Mouse (Mus musculus): Measurements from ENCODE around the gene Dnajc11. TPM values are rescaled to one million over a fixed set of nuclear protein-coding genes. Genes with fewer than 3 reads are reported as not detected.

Dnajc11 gene
- polyA plus RNA-seq, 2 experiments, result 50.9 to 56.9 TPM

- H3K4me3 ChIP-seq (replicated peaks; ENCODE audit: low read length), result no peak overlapping the region
- H3K27ac ChIP-seq (replicated peaks; ENCODE audit: low read depth, low read length), result no peak overlapping the region
- ATAC-seq (ENCODE audit: low FRiP score, low read depth) (no peak), DNase-seq (ENCODE audit: low spot score) (no peak)
- H3K4me2 ChIP-seq (replicated peaks; ENCODE audit: low read depth, low read length, severe bottlenecking), result no peak overlapping the region
- no peaks in the 10 kb centered on the region for H3K9me3 ChIP-seq (ENCODE audit: control insufficient read depth, low read length)
- 92% methylated on average over 3 of the region's 3 CpGs for whole genome bisulfite sequencing
- no peaks in the 10 kb centered on the region for H3K4me1 ChIP-seq (ENCODE audit: control insufficient read depth, insufficient read depth, low read length)
- TF ChIP-seq POLR2A (IDR thresholded peaks at IDR 0.05; ENCODE audit: borderline replicate concordance, extremely low read depth, insufficient read depth, insufficient read length), result no peak
- no peak overlapping the region for H3K9ac ChIP-seq (ENCODE audit: low read depth, low read length, severe bottlenecking)
- no peaks in the 10 kb centered on the region for H3K27me3 ChIP-seq (ENCODE audit: control insufficient read depth, insufficient read depth, low read length)
- peaks cover 49% of the 10 kb centered on the region for H3K36me3 ChIP-seq (ENCODE audit: control insufficient read depth, insufficient read depth, low read length)
Observed at GRCm38 (mm10) chr4:151962817-151963216, 29.3 kb downstream of the Dnajc11 start.

- no peak for TF ChIP-seq POLR2A (IDR thresholded peaks at IDR 0.05; ENCODE audit: borderline replicate concordance, extremely low read depth, insufficient read depth, insufficient read length)
- Histone ChIP-seq H3K4me1 (ENCODE audit: control insufficient read depth, insufficient read depth, low read length) (no peaks in the 10 kb centered on the region), H3K27me3 (ENCODE audit: control insufficient read depth, insufficient read depth, low read length) (no peaks in the 10 kb centered on the region), H3K27ac (replicated peaks; ENCODE audit: low read depth, low read length) (no peak overlapping the region), H3K36me3 (ENCODE audit: control insufficient read depth, insufficient read depth, low read length) (peaks cover 41% of the 10 kb centered on the region), H3K4me3 (replicated peaks; ENCODE audit: low read length) (no peak overlapping the region), H3K9me3 (ENCODE audit: control insufficient read depth, low read length) (no peaks in the 10 kb centered on the region), H3K9ac (ENCODE audit: low read depth, low read length, severe bottlenecking) (no peak overlapping the region), H3K4me2 (replicated peaks; ENCODE audit: low read depth, low read length, severe bottlenecking) (no peak overlapping the region)
- DNase-seq (ENCODE audit: low spot score) (no peak), ATAC-seq (ENCODE audit: low FRiP score, low read depth) (no peak)
- 91% methylated on average over 26 of the region's 26 CpGs for WGBS
Observed at GRCm38 (mm10) chr4:151968204-151968921, 34.9 kb downstream of the Dnajc11 start.

GRCm38 (mm10) chr4:151972221-151972967, 38.9 kb downstream of the Dnajc11 start:
- no peak for TF ChIP-seq POLR2A (IDR thresholded peaks at IDR 0.05; ENCODE audit: borderline replicate concordance, extremely low read depth, insufficient read depth, insufficient read length)
- no peaks in the 10 kb centered on the region for H3K27me3 ChIP-seq (ENCODE audit: control insufficient read depth, insufficient read depth, low read length)
- peak; percentile 34 for DNase-seq (ENCODE audit: low spot score)
- H3K4me2 ChIP-seq (replicated peaks; ENCODE audit: low read depth, low read length, severe bottlenecking), result no peak overlapping the region
- H3K36me3 ChIP-seq (ENCODE audit: control insufficient read depth, insufficient read depth, low read length), result peaks cover 54% of the 10 kb centered on the region
- no peak overlapping the region for H3K27ac ChIP-seq (replicated peaks; ENCODE audit: low read depth, low read length)
- H3K4me1 ChIP-seq (ENCODE audit: control insufficient read depth, insufficient read depth, low read length), result no peaks in the 10 kb centered on the region
- WGBS, result 68% methylated on average over 10 of the region's 10 CpGs
- H3K9me3 ChIP-seq (ENCODE audit: control insufficient read depth, low read length), result no peaks in the 10 kb centered on the region
- ATAC-seq (ENCODE audit: low FRiP score, low read depth), result no peak
- no peak overlapping the region for H3K9ac ChIP-seq (ENCODE audit: low read depth, low read length, severe bottlenecking)
- no peak overlapping the region for H3K4me3 ChIP-seq (replicated peaks; ENCODE audit: low read length)

GRCm38 (mm10) chr4:151975441-151975840, 42.0 kb downstream of the Dnajc11 start:
- Histone ChIP-seq H3K4me3 (replicated peaks; ENCODE audit: low read length) (no peak overlapping the region), H3K9me3 (ENCODE audit: control insufficient read depth, low read length) (no peaks in the 10 kb centered on the region), H3K27ac (replicated peaks; ENCODE audit: low read depth, low read length) (no peak overlapping the region), H3K4me2 (replicated peaks; ENCODE audit: low read depth, low read length, severe bottlenecking) (no peak overlapping the region), H3K27me3 (ENCODE audit: control insufficient read depth, insufficient read depth, low read length) (no peaks in the 10 kb centered on the region), H3K4me1 (ENCODE audit: control insufficient read depth, insufficient read depth, low read length) (no peaks in the 10 kb centered on the region), H3K36me3 (ENCODE audit: control insufficient read depth, insufficient read depth, low read length) (peaks cover 54% of the 10 kb centered on the region), H3K9ac (ENCODE audit: low read depth, low read length, severe bottlenecking) (no peak overlapping the region)
- no peak for TF ChIP-seq POLR2A (IDR thresholded peaks at IDR 0.05; ENCODE audit: borderline replicate concordance, extremely low read depth, insufficient read depth, insufficient read length)
- ATAC-seq (ENCODE audit: low FRiP score, low read depth) (no peak), DNase-seq (ENCODE audit: low spot score) (no peak)
- 88% methylated on average over 3 of the region's 3 CpGs for WGBS

- Histone ChIP-seq H3K4me1 (ENCODE audit: control insufficient read depth, insufficient read depth, low read length) (no peaks in the 10 kb centered on the region), H3K4me3 (replicated peaks; ENCODE audit: low read length) (no peak overlapping the region), H3K4me2 (replicated peaks; ENCODE audit: low read depth, low read length, severe bottlenecking) (no peak overlapping the region), H3K27me3 (ENCODE audit: control insufficient read depth, insufficient read depth, low read length) (no peaks in the 10 kb centered on the region), H3K36me3 (ENCODE audit: control insufficient read depth, insufficient read depth, low read length) (peaks cover 64% of the 10 kb centered on the region), H3K9me3 (ENCODE audit: control insufficient read depth, low read length) (no peaks in the 10 kb centered on the region), H3K27ac (replicated peaks; ENCODE audit: low read depth, low read length) (no peak overlapping the region), H3K9ac (ENCODE audit: low read depth, low read length, severe bottlenecking) (no peak overlapping the region)
- WGBS, result 34% methylated on average over 10 of the region's 10 CpGs
- DNase-seq (ENCODE audit: low spot score) (peak; percentile 85), ATAC-seq (ENCODE audit: low FRiP score, low read depth) (no peak)
- TF ChIP-seq POLR2A (IDR thresholded peaks at IDR 0.05; ENCODE audit: borderline replicate concordance, extremely low read depth, insufficient read depth, insufficient read length), result no peak
Observed at GRCm38 (mm10) chr4:151977748-151978147, 44.3 kb downstream of the Dnajc11 start.
